Mouse (Mus musculus): Measurements from ENCODE around the gene Hif3a. TPM values are rescaled to one million over a fixed set of nuclear protein-coding genes. Genes with fewer than 3 reads are reported as not detected.

The Hif3a gene
- polyA plus RNA-seq, 1 experiment from 2014 or later = 18.2 TPM

DNA sequence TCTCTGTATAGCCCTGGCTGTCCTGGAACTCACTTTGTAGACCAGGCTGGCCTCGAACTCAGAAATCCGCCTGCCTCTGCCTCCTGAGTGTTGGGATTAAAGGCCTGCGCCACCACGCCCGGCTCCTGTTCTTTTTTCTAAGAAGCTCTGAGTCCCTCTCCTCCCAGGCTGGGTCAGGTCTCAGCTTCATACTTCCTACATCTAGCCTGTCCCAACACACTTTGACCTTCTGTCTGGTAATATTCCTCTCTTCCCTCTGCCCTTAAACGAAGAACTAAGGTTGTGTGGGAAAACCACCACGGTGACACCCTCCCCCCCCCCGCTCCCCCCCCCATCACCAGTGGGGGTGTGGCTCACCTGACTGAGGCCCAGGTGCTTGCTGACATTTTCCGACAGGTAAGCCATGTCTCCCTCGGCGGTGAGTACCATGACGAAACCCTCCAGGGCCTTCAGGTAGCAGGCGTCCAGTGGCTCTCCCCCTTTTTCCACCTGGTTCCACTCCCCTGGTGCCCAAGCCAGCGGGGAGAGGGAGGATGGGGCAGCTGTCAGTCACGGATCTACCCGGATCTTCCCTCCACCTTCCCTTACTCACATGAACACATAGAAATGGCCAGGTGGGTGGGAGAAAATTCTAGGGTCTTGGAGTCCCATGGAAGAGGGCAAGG lies 7.8 kb downstream of the Hif3a start:
- peaks cover 40% of the 10 kb centered on the region for H3K36me3 ChIP-seq
- no peak overlapping the region for H3K4me3 ChIP-seq
- H3K4me1 ChIP-seq = peaks cover 48% of the 10 kb centered on the region
- H3K27ac ChIP-seq = no peak overlapping the region
- WGBS = 83% methylated on average over 16 of the region's 16 CpGs
- no peaks in the 10 kb centered on the region for H3K27me3 ChIP-seq (ENCODE audit: insufficient read depth, poor library complexity, severe bottlenecking)
- H3K9me3 ChIP-seq = no peaks in the 10 kb centered on the region
- DNase-seq (ENCODE audit: low spot score) = peak; percentile 59

GRCm38 (mm10) chr7:17050933-17051594 lies 11.2 kb downstream of the Hif3a start:
- DNase-seq (ENCODE audit: low spot score) = peak; percentile 81
- 9% methylated on average over 16 of the region's 17 CpGs for WGBS
- peaks cover 17% of the 10 kb centered on the region for H3K4me1 ChIP-seq
- no peaks in the 10 kb centered on the region for H3K9me3 ChIP-seq
- H3K27ac ChIP-seq = no peak overlapping the region
- no peak overlapping the region for H3K4me3 ChIP-seq
- H3K36me3 ChIP-seq = peaks cover 64% of the 10 kb centered on the region
- H3K27me3 ChIP-seq (ENCODE audit: insufficient read depth, poor library complexity, severe bottlenecking) = no peaks in the 10 kb centered on the region

- 41% methylated on average over 11 of the region's 11 CpGs for WGBS
- Histone ChIP-seq H3K27ac (no peak overlapping the region), H3K9me3 (no peaks in the 10 kb centered on the region), H3K4me1 (peaks cover 12% of the 10 kb centered on the region; the same call in 1 of the 2 replicates), H3K36me3 (peaks cover 64% of the 10 kb centered on the region), H3K27me3 (ENCODE audit: insufficient read depth, poor library complexity, severe bottlenecking) (no peaks in the 10 kb centered on the region), H3K4me3 (no peak overlapping the region)
- DNase-seq (ENCODE audit: low spot score) = peak; percentile 77
Observed at GRCm38 (mm10) chr7:17050491-17050890, 11.7 kb downstream of the Hif3a start.

DNA sequence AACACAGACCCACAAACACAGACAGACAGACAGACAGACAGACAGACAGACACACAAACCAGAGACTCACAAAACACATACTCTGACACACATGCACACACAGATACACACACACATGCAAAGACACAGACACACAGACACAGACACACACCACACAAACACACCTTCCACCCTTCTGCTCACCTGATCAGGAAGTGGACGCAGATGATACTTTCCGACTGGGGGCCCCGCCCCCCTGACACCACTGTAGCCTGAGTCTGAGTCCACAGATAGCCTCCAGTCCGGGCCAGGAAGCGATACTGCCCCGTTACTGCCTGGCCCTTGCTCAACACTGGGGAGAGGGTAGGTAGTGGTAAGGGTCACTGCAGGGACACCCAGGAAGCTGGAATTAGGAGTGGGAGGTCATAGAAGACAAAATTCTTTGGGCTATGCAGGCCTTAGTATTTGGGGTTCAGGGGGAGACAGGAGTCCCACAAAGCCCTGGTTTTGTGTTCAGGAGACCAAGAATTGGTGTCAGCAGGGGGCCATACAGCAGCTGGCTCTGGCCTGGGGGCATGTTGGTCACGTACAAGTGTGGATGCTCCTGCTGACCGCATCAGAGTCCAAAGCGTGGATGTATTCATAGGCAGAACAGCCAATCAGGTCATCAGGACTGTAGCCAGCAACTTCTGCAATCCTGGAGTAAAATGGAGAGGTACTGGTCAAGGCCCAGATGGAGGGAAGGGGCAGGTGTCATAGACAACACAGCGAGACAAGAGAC lies 13.6 kb downstream of the Hif3a start:
- 87% methylated on average over 10 of the region's 10 CpGs for WGBS
- Histone ChIP-seq H3K27ac (no peak overlapping the region), H3K4me1 (peaks cover 7% of the 10 kb centered on the region; the same call in 1 of the 2 replicates), H3K9me3 (no peaks in the 10 kb centered on the region), H3K36me3 (peaks cover 68% of the 10 kb centered on the region), H3K4me3 (no peak overlapping the region), H3K27me3 (ENCODE audit: insufficient read depth, poor library complexity, severe bottlenecking) (no peaks in the 10 kb centered on the region)
- DNase-seq (ENCODE audit: low spot score) = peak; percentile 67

GRCm38 (mm10) chr7:17047041-17047682 lies 15.1 kb downstream of the Hif3a start:
- Histone ChIP-seq H3K9me3 (no peaks in the 10 kb centered on the region), H3K27ac (no peak overlapping the region), H3K36me3 (peaks cover 72% of the 10 kb centered on the region), H3K4me3 (no peak overlapping the region), H3K27me3 (ENCODE audit: insufficient read depth, poor library complexity, severe bottlenecking) (no peaks in the 10 kb centered on the region), H3K4me1 (peaks cover 7% of the 10 kb centered on the region; the same call in 1 of the 2 replicates)
- peak; percentile 58 for DNase-seq (ENCODE audit: low spot score)
- whole genome bisulfite sequencing = 87% methylated on average over 5 of the region's 5 CpGs

GRCm38 (mm10) chr7:17045743-17046142 lies 16.5 kb downstream of the Hif3a start:
- Histone ChIP-seq H3K27ac (no peak overlapping the region), H3K4me1 (peaks cover 5% of the 10 kb centered on the region; the same call in 1 of the 2 replicates), H3K27me3 (ENCODE audit: insufficient read depth, poor library complexity, severe bottlenecking) (no peaks in the 10 kb centered on the region), H3K4me3 (no peak overlapping the region), H3K36me3 (peaks cover 76% of the 10 kb centered on the region), H3K9me3 (no peaks in the 10 kb centered on the region)
- no peak for DNase-seq (ENCODE audit: low spot score)
- WGBS = 89% methylated on average over 1 of the region's 1 CpGs

- no peaks in the 10 kb centered on the region for H3K27me3 ChIP-seq (ENCODE audit: insufficient read depth, poor library complexity, severe bottlenecking)
- no peak for DNase-seq (ENCODE audit: low spot score)
- H3K4me1 ChIP-seq = peaks cover 10% of the 10 kb centered on the region
- peaks cover 95% of the 10 kb centered on the region for H3K36me3 ChIP-seq
- WGBS = 93% methylated on average over 7 of the region's 7 CpGs
- no peaks in the 10 kb centered on the region for H3K9me3 ChIP-seq
- no peak overlapping the region for H3K4me3 ChIP-seq
- no peak overlapping the region for H3K27ac ChIP-seq
Observed at GRCm38 (mm10) chr7:17039373-17039772, 22.9 kb downstream of the Hif3a start.

- peaks cover 95% of the 10 kb centered on the region for H3K36me3 ChIP-seq
- no peaks in the 10 kb centered on the region for H3K27me3 ChIP-seq (ENCODE audit: insufficient read depth, poor library complexity, severe bottlenecking)
- WGBS = 65% methylated on average over 9 of the region's 9 CpGs
- no peak for DNase-seq (ENCODE audit: low spot score)
- H3K27ac ChIP-seq = no peak overlapping the region
- no peaks in the 10 kb centered on the region for H3K9me3 ChIP-seq
- H3K4me1 ChIP-seq = peaks cover 10% of the 10 kb centered on the region
- no peak overlapping the region for H3K4me3 ChIP-seq
Observed at GRCm38 (mm10) chr7:17038018-17038695, 24.1 kb downstream of the Hif3a start.

GRCm38 (mm10) chr7:17030239-17030638 lies 32.0 kb downstream of the Hif3a start:
- Histone ChIP-seq H3K36me3 (peaks cover 33% of the 10 kb centered on the region), H3K9me3 (no peaks in the 10 kb centered on the region), H3K27me3 (ENCODE audit: insufficient read depth, poor library complexity, severe bottlenecking) (no peaks in the 10 kb centered on the region), H3K4me1 (peaks cover 19% of the 10 kb centered on the region), H3K4me3 (no peak overlapping the region), H3K27ac (no peak overlapping the region)
- no peak for DNase-seq (ENCODE audit: low spot score)
- 73% methylated on average over 7 of the region's 7 CpGs for WGBS

DNA sequence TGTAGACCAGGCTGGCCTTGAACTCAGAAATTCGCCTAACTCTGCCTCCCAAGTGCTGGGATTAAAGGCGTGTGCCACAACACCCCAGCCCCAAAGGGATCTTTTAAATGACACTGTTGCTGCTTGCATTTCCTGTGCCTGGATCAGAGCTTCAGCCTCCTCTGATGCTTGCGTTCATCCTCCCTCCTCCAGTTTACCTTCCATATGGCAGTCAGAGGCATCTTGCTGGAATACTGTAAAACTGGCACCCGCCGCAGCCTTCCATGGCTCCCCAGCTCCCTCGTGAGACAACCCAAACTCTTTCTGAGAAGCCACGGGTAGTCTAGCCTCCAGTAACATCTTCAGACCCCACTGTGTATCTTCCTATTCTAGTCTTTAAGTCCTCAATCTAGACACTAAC lies 33.3 kb downstream of the Hif3a start:
- no peak overlapping the region for H3K4me3 ChIP-seq
- peaks cover 32% of the 10 kb centered on the region for H3K4me1 ChIP-seq
- no peak overlapping the region for H3K27ac ChIP-seq
- H3K27me3 ChIP-seq (ENCODE audit: insufficient read depth, poor library complexity, severe bottlenecking) = no peaks in the 10 kb centered on the region
- no peak for DNase-seq (ENCODE audit: low spot score)
- peaks cover 33% of the 10 kb centered on the region; the same call in 1 of the 2 replicates for H3K36me3 ChIP-seq
- 75% methylated on average over 7 of the region's 7 CpGs for WGBS
- H3K9me3 ChIP-seq = no peaks in the 10 kb centered on the region

- H3K4me3 ChIP-seq = peak within 1 kb of the TSS; percentile 82
- H3K4me1 ChIP-seq = peaks cover 44% of the 10 kb centered on the region
- peak; percentile 98 for DNase-seq (ENCODE audit: low spot score)
- no peaks in the 10 kb centered on the region for H3K9me3 ChIP-seq
- peaks cover 29% of the 10 kb centered on the region for H3K36me3 ChIP-seq
- no peaks in the 10 kb centered on the region for H3K27me3 ChIP-seq (ENCODE audit: insufficient read depth, poor library complexity, severe bottlenecking)
- H3K27ac ChIP-seq = peak within 1 kb of the TSS; percentile 92
- under 1% methylated on average over 58 of the region's 58 CpGs for WGBS
Observed at GRCm38 (mm10) chr7:17027588-17028343, 34.5 kb downstream of the Hif3a start, which contains the start of gene Ppp5c. Ppp5c (minus strand) TSS chr7:17027924.

All from heart, embryonic 10.5 days (tissue).